Mouse (Mus musculus): ENCODE results near the gene Srsf1.

DNA sequence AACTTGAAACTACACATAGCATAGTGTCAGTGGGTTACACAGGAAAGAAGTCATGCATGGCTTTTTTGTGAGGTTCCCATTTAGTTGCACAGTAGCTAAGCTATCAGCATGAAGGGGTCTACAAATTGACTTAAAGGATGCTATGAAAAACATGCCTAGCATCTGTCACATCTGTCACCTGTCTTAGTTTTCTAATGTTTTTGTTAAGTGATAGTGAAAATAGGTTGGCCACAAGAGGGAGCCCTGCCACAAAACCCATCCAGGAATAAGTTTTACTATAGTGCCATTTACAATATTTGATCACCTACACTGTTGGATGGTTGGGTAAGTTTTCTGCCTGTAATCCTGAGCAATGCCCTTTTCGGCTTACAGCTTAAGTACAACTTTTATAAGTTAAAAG is 7.4 kb downstream of the Srsf1 start:
- no peak for TF ChIP-seq POLR2A (IDR thresholded peaks at IDR 0.05; ENCODE audit: low read depth, low read length)
- no peak for TF ChIP-seq CTCF (IDR thresholded peaks at IDR 0.05; ENCODE audit: extremely low read depth, insufficient read length, insufficient replicate concordance, low read depth, low read length)

All from small intestine, adult 2 months (tissue).